Mouse (Mus musculus) myocyte (in vitro differentiated cells): Measurements from ENCODE around the gene Ptprj.

ENCODE experiments used
- CEBPB ChIP-seq: IDR thresholded peaks from 2 replicates; pipeline ENCODE4 v1.6.1; 2011; ENCODE audit warnings: mild to moderate bottlenecking, moderate library complexity; ENCODE audit not compliant: poor library complexity, insufficient read depth, severe bottlenecking
- E2F4 ChIP-seq: IDR thresholded peaks from one replicate; pipeline ENCODE4 v1.6.1; 2011; ENCODE audit warnings: mild to moderate bottlenecking, control low read depth, moderate library complexity; ENCODE audit not compliant: insufficient read depth
- MYOG ChIP-seq, 3 experiments: IDR thresholded peaks; one replicate each; pipeline ENCODE4 v1.6.1; 2011; ENCODE audit warnings: control low read depth in 2 of 3, low read depth in 2 of 3, mild to moderate bottlenecking in 2 of 3; ENCODE audit not compliant: insufficient read length in 2 of 3, control insufficient read depth in 1 of 3, insufficient read depth in 1 of 3
- POLR2A ChIP-seq: IDR thresholded peaks from one replicate; pipeline ENCODE4 v1.6.1; 2011; ENCODE audit warnings: low read depth, mild to moderate bottlenecking, control low read depth, moderate library complexity; ENCODE audit not compliant: insufficient read length
- TCF12 ChIP-seq: IDR thresholded peaks from one replicate; pipeline ENCODE4 v1.6.1; 2011; ENCODE audit warnings: mild to moderate bottlenecking, control low read depth; ENCODE audit not compliant: poor library complexity, insufficient read depth, severe bottlenecking
- USF1 ChIP-seq: IDR thresholded peaks from one replicate; pipeline ENCODE4 v1.6.1; 2011; ENCODE audit warnings: low read depth, mild to moderate bottlenecking, control low read depth, moderate library complexity

DNA sequence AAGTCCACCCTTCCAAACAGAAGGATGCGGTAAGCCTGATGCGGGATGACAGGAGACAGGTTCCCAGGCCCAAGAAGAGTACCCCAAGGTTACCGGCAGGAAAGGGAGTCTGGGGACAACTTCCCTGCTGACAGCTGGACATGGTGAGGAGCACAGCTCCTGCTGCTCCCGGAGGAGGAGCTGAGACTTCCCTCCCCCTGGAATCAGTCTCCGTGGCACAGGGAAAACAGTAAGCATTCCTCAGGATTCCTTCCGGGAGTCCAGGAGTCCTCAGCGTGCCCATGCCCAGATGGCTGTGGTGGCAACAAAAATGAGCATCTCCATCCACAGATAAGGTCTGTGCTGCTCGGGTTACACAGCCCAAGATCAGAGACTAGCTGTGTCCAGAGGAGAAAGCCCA, 102.8 kb downstream of the Ptprj start:
- TF ChIP-seq POLR2A (no peak), CEBPB (no peak), TCF12 (no peak), MYOG (IDR thresholded peaks at IDR 0.05; ENCODE audit: control insufficient read depth in 1 of 3, insufficient read depth in 1 of 3, insufficient read length in 2 of 3, low read depth in 2 of 3) (no peak), E2F4 (no peak), USF1 (no peak)
